ENCODE assay signal across 9 mouse cellular contexts in genomic region chr16:38563516-38563915, GRCm38 (mm10). TPM values are rescaled to one million over a fixed set of nuclear protein-coding genes. Genes with fewer than 3 reads are reported as not detected.
DNase-seq lines count a peak whose midpoint lies in the region; ATAC-seq and TF ChIP-seq lines count a peak whose summit lies in the region.
"Had no signal": no experiment of that assay in that cellular context is flagged by ENCODE, and none has a peak within 500 bp of the region (broad histone marks: within the 10 kb centered on the region; RNA-seq: fewer than 3 reads in every experiment).

No protein-coding gene starts in this region.

- H3K4me3 ChIP-seq in gastrocnemius, adult 2 months = peak overlapping the region; percentile 86
- H3K4me3 ChIP-seq in forebrain, embryonic 14.5 days (ENCODE audit: low read depth, low read length) = peak overlapping the region; percentile 72
- peak overlapping the region; percentile 69 to 72 for H3K4me3 ChIP-seq in liver, embryonic 14.5 days (ENCODE audit: insufficient read depth in 1 of 2, low read depth in 2 of 2, low read length in 2 of 2)

- peaks cover 8% of the 10 kb centered on the region for H3K4me1 ChIP-seq in forebrain, embryonic 14.5 days (ENCODE audit: control insufficient read depth, insufficient read depth, low read length)
- H3K4me1 ChIP-seq in liver, embryonic 14.5 days (replicated peaks; ENCODE audit: control insufficient read depth in 2 of 2, insufficient read depth in 2 of 2, low read length in 1 of 2) = peaks cover 0 to 8% of the 10 kb centered on the region in 2 experiments; a peak in 2 of 4 replicates

- peak overlapping the region; percentile 62 for H3K4me2 ChIP-seq in forebrain, embryonic 14.5 days (ENCODE audit: low read length)
- peak overlapping the region; percentile 95 for H3K4me2 ChIP-seq in liver, embryonic 14.5 days (ENCODE audit: low read depth)

- peaks cover 24% of the 10 kb centered on the region for H3K36me3 ChIP-seq in forebrain, embryonic 14.5 days (ENCODE audit: control insufficient read depth, insufficient read depth, low read length)
- peaks cover 7% of the 10 kb centered on the region for H3K36me3 ChIP-seq in liver, embryonic 14.5 days (replicated peaks; ENCODE audit: control insufficient read depth, insufficient read depth, low read depth)

- DNase-seq in gastrocnemius, adult 2 months = no peak
- DNase-seq in gastrocnemius, postnatal 4 days (ENCODE audit: low spot score in 2 of 2) = no peak
- DNase-seq in 3T3-L1 (ENCODE audit: low read depth, low spot score) = peak; percentile 23
- no peak for DNase-seq in forebrain, embryonic 14.5 days (ENCODE audit: low spot score)
- no peak for DNase-seq in liver, embryonic 14.5 days (ENCODE audit: low read depth in 3 of 3, low spot score in 3 of 3)
- no peak for DNase-seq in right cerebral cortex, postnatal 4 days
- no peak for DNase-seq in left cerebral cortex, adult 8-10 months (ENCODE audit: low spot score in 2 of 2)
- no peak for DNase-seq in frontal cortex, postnatal 14 days (ENCODE audit: low spot score in 2 of 2)
- DNase-seq: cerebellum, adult 8-10 months had no signal

- no peaks in the 10 kb centered on the region for H3K9me3 ChIP-seq in forebrain, embryonic 14.5 days (replicated peaks; ENCODE audit: control insufficient read depth, low read length)
- no peaks in the 10 kb centered on the region for H3K9me3 ChIP-seq in liver, embryonic 14.5 days (ENCODE audit: control insufficient read depth, low read length)

- peak overlapping the region; percentile 92 for H3K27ac ChIP-seq in gastrocnemius, adult 2 months
- no peak overlapping the region for H3K27ac ChIP-seq in forebrain, embryonic 14.5 days (ENCODE audit: low read depth, low read length)
- no peak overlapping the region for H3K27ac ChIP-seq in liver, embryonic 14.5 days

- intact Hi-C loops in gastrocnemius, adult 2 months (cut with DNase I) = loop anchor here (5.0 kb wide), 1 partner anchor 41 kb away; the partner anchor contains the start of gene Timmdc1

- no peak for ATAC-seq in forebrain, embryonic 14.5 days
- ATAC-seq in liver, embryonic 14.5 days (ENCODE audit: insufficient read depth) = no peak

- TF ChIP-seq EP300 in liver, embryonic 14.5 days (IDR thresholded peaks at IDR 0.05; ENCODE audit: low read depth) = no peak

- no peaks in the 10 kb centered on the region for H3K27me3 ChIP-seq in forebrain, embryonic 14.5 days (replicated peaks; ENCODE audit: control insufficient read depth, insufficient read depth, low read length)
- H3K27me3 ChIP-seq in liver, embryonic 14.5 days (ENCODE audit: control insufficient read depth, insufficient read depth, low read length) = no peaks in the 10 kb centered on the region; the same call in none of the 2 replicates

- H3K9ac ChIP-seq in forebrain, embryonic 14.5 days (ENCODE audit: low read length) = peak overlapping the region; percentile 81; the same call in 1 of the 2 replicates
- H3K9ac ChIP-seq in liver, embryonic 14.5 days (replicated peaks) = peak overlapping the region; percentile 66

- no peak for TF ChIP-seq CTCF in gastrocnemius, adult 2 months (IDR thresholded peaks at IDR 0.05)
- TF ChIP-seq CTCF in liver, embryonic 14.5 days (IDR thresholded peaks at IDR 0.05; ENCODE audit: low read depth) = no peak

- WGBS in forebrain, embryonic 14.5 days = 40% methylated on average over 10 of the region's 10 CpGs
- WGBS in liver, embryonic 14.5 days (ENCODE audit: insufficient replicate concordance) = 22% methylated on average over 10 of the region's 10 CpGs

RNA-seq across cellular contexts. Expression of gene Tmem39a, which starts 5.0 kb away (rescaled TPM):
- 10 to 100 TPM; 17.4 to 20.7 TPM for total RNA-seq in gastrocnemius, adult 2 months (2021)
- total RNA-seq in gastrocnemius, postnatal 4 days (2021) = 10 to 100 TPM; 47.4 to 56.4 TPM
- 41.6 and 42.6 TPM in 2 replicates for polyA plus RNA-seq in forebrain, embryonic 14.5 days (2014; fragmentation: Nextera tagmentation; extraction: Ambion mirVana)
- 29.3 and 47.8 TPM in 2 replicates for polyA plus RNA-seq in liver, embryonic 14.5 days (2012; rRNA removed)
- 27.8 and 32.9 TPM in 2 replicates for polyA plus RNA-seq in liver, embryonic 14.5 days (2014; fragmentation: Nextera tagmentation; extraction: Ambion mirVana)
- total RNA-seq in left cerebral cortex, adult 8-10 months (2022) = 10 to 100 TPM; 18.8 to 27.1 (median 22.8) TPM

RNA-seq across cellular contexts. Expression of gene Poglut1, which starts 13.5 kb away (rescaled TPM):
- total RNA-seq in gastrocnemius, adult 2 months (2021) = 1 to 10 TPM; 8.5 TPM
- 10 to 100 TPM; 12.7 to 14.8 TPM for total RNA-seq in gastrocnemius, postnatal 4 days (2021)
- polyA plus RNA-seq in forebrain, embryonic 14.5 days (2014; fragmentation: Nextera tagmentation; extraction: Ambion mirVana) = 67.2 and 69.5 TPM in 2 replicates
- 5.9 TPM in 2 replicates for polyA plus RNA-seq in liver, embryonic 14.5 days (2012; rRNA removed)
- polyA plus RNA-seq in liver, embryonic 14.5 days (2014; fragmentation: Nextera tagmentation; extraction: Ambion mirVana) = 6.1 and 7.2 TPM in 2 replicates
- total RNA-seq in left cerebral cortex, adult 8-10 months (2022) = 10 to 100 TPM; 43.1 to 49.4 (median 45.3) TPM

RNA-seq across cellular contexts. Expression of gene Timmdc1, which starts 41.1 kb away (rescaled TPM):
- 10 to 100 TPM; 40.9 to 54.9 TPM for total RNA-seq in gastrocnemius, adult 2 months (2021)
- 10 to 100 TPM; 30.8 to 33.5 TPM for total RNA-seq in gastrocnemius, postnatal 4 days (2021)
- 26.4 and 28.4 TPM in 2 replicates for polyA plus RNA-seq in forebrain, embryonic 14.5 days (2014; fragmentation: Nextera tagmentation; extraction: Ambion mirVana)
- polyA plus RNA-seq in liver, embryonic 14.5 days (2012; rRNA removed) = 4.1 and 5.6 TPM in 2 replicates
- polyA plus RNA-seq in liver, embryonic 14.5 days (2014; fragmentation: Nextera tagmentation; extraction: Ambion mirVana) = 7.2 and 9.4 TPM in 2 replicates
- total RNA-seq in left cerebral cortex, adult 8-10 months (2022) = 10 to 100 TPM; 24.6 to 32.1 (median 28.9) TPM
